In the genomic region with DNA sequence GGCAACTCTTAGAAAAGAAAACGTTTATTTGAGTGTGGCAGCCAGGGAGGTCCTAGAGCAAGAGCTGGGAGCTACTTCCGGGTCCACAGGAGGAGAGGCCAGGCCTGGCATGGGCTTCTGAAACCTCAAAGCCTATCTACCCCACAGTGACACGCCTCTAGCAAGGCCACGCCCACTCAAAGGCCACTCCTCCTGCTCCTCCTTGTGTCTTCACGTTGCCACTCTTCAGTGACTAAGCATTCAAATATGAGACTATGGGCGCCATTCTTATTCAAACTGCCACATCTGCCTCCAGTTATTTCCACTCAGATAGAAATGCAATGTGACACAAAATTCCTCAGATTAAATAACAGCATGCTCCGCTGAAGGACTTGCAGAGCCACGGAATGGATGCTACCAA, we compare ENCODE assay signal across 8 mouse cellular contexts. TPM values are rescaled to one million over a fixed set of nuclear protein-coding genes. Genes with fewer than 3 reads are reported as not detected.
DNase-seq lines count a peak whose midpoint lies in the region; ATAC-seq lines count a peak whose summit lies in the region.

No protein-coding gene starts in this region.

- H3K4me3 ChIP-seq in heart, embryonic 10.5 days = peak overlapping the region; percentile 44
- H3K4me3 ChIP-seq in heart, embryonic 15.5 days = no peak overlapping the region

- H3K9ac ChIP-seq in heart, embryonic 15.5 days = no peak overlapping the region

- H3K36me3 ChIP-seq in heart, embryonic 10.5 days = peaks cover 12% of the 10 kb centered on the region; the same call in 1 of the 2 replicates
- H3K36me3 ChIP-seq in heart, embryonic 15.5 days = peaks cover 5% of the 10 kb centered on the region; the same call in 1 of the 2 replicates

- H3K9me3 ChIP-seq in heart, embryonic 10.5 days = no peaks in the 10 kb centered on the region
- no peaks in the 10 kb centered on the region for H3K9me3 ChIP-seq in heart, embryonic 15.5 days (replicated peaks)

- no peaks in the 10 kb centered on the region for H3K27me3 ChIP-seq in heart, embryonic 10.5 days (ENCODE audit: insufficient read depth, poor library complexity, severe bottlenecking)
- H3K27me3 ChIP-seq in heart, embryonic 15.5 days = no peaks in the 10 kb centered on the region

- DNase-seq in heart, embryonic 10.5 days (ENCODE audit: low spot score) = peak; percentile 95
- DNase-seq in heart, adult 8-10 months (ENCODE audit: low spot score) = no peak
- peak; percentile 36 for DNase-seq in brain, adult 2 months (ENCODE audit: low read depth, low spot score)
- peak; percentile 98 for DNase-seq in liver
- peak; percentile 48 for DNase-seq in naive thymus-derived CD4-positive, alpha-beta T cell, adult 2 months (ENCODE audit: low read depth)
- no peak for DNase-seq in cerebellum, adult 11-12 months
- no peak for DNase-seq in layer of hippocampus, adult 9-10 months (ENCODE audit: low spot score)

- peaks cover 25% of the 10 kb centered on the region for H3K4me1 ChIP-seq in heart, embryonic 10.5 days
- H3K4me1 ChIP-seq in heart, embryonic 15.5 days (replicated peaks) = peaks cover 21% of the 10 kb centered on the region

- 10% methylated on average over 8 of the region's 8 CpGs for WGBS in heart, embryonic 10.5 days
- 14% methylated on average over 8 of the region's 8 CpGs for WGBS in heart, embryonic 15.5 days

- H3K27ac ChIP-seq in heart, embryonic 10.5 days = peak overlapping the region; percentile 80; the same call in 1 of the 2 replicates
- no peak overlapping the region for H3K27ac ChIP-seq in heart, embryonic 15.5 days

- peak overlapping the region; percentile 33 for H3K4me2 ChIP-seq in heart, embryonic 15.5 days

- peak; percentile 54; the same call in 1 of the 2 replicates for ATAC-seq in heart, embryonic 15.5 days (replicated peaks; ENCODE audit: insufficient number of reproducible peaks, insufficient read depth, low FRiP score, low read depth)

RNA-seq across cellular contexts. Expression of gene Uso1, which starts 9.2 kb away (rescaled TPM):
- 40.4 and 48.9 TPM in 2 replicates for polyA plus RNA-seq in heart, embryonic 10.5 days (2016; fragmentation: Nextera tagmentation; extraction: Ambion mirVana)
- 10 to 100 TPM; 43.0 to 49.2 (median 46.7) TPM for total RNA-seq in heart, adult 8-10 months (2022)
- 28.4 and 29.1 TPM in 2 replicates for polyA plus RNA-seq in heart, embryonic 15.5 days (2015; fragmentation: Nextera tagmentation; extraction: Ambion mirVana)

RNA-seq across cellular contexts. Expression of gene G3bp2, which starts 45.1 kb away (rescaled TPM):
- polyA plus RNA-seq in heart, embryonic 10.5 days (2016; fragmentation: Nextera tagmentation; extraction: Ambion mirVana) = 207 and 210 TPM in 2 replicates
- 10 to 100 TPM; 55.3 to 63.0 (median 57.9) TPM for total RNA-seq in heart, adult 8-10 months (2022)
- polyA plus RNA-seq in heart, embryonic 15.5 days (2015; fragmentation: Nextera tagmentation; extraction: Ambion mirVana) = 126 and 128 TPM in 2 replicates

Comparison
In these comparisons a context has a peak if more than half of its experiments do, and no peak if none do; other contexts are left out.
1. DNase-seq: peak in heart, embryonic 10.5 days (single experiment), brain, adult 2 months (single experiment), liver (single experiment) and naive thymus-derived CD4-positive, alpha-beta T cell, adult 2 months (single experiment); none in heart, adult 8-10 months (single experiment), cerebellum, adult 11-12 months (single experiment) and layer of hippocampus, adult 9-10 months (single experiment).